Mouse (Mus musculus) small intestine, adult 2 months (tissue): Measurements from ENCODE around the gene Eif2b1.

Source experiments
- CTCF ChIP-seq: fragments of 200-500 bp; IDR thresholded peaks from 2 replicates; pipeline ENCODE4 v1.5.1; 2012; ENCODE audit warnings: low read depth, mild to moderate bottlenecking, control low read depth, inconsistent platforms, low read length, moderate library complexity, mixed read lengths; ENCODE audit not compliant: insufficient replicate concordance, insufficient read length; ENCODE audit errors: extremely low read depth
- POLR2A ChIP-seq: fragments of 200-500 bp; IDR thresholded peaks from 2 replicates; pipeline ENCODE4 v1.6.1; 2012; ENCODE audit warnings: low read depth, mild to moderate bottlenecking, control low read depth, inconsistent platforms, low read length, moderate library complexity

DNA sequence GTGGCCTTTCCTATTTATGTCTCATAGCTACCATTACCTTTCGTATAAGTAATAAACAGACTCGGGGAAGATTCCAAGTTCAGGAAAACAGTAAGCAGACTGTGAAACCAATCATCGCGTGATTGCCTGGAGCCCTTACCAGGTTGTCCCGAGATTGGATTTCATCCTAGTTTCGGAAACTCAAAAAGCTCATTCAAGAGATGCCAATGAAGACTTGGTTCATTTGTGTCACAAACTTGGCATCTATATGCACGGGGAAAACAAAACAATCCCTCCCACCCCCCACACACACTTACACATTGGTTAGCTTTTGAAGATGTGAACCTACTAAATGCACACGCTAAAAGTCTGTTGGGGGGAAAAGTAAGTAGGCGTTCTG lies 26.8 kb downstream of the Eif2b1 start:
- TF ChIP-seq CTCF (no peak), POLR2A (no peak)
